Mouse (Mus musculus): ENCODE results near the gene Hapln3. TPM values are rescaled to one million over a fixed set of nuclear protein-coding genes. Genes with fewer than 3 reads are reported as not detected.

Gene Hapln3
- polyA plus RNA-seq, 1 experiment from 2014 or later, result 1.6 TPM

DNA sequence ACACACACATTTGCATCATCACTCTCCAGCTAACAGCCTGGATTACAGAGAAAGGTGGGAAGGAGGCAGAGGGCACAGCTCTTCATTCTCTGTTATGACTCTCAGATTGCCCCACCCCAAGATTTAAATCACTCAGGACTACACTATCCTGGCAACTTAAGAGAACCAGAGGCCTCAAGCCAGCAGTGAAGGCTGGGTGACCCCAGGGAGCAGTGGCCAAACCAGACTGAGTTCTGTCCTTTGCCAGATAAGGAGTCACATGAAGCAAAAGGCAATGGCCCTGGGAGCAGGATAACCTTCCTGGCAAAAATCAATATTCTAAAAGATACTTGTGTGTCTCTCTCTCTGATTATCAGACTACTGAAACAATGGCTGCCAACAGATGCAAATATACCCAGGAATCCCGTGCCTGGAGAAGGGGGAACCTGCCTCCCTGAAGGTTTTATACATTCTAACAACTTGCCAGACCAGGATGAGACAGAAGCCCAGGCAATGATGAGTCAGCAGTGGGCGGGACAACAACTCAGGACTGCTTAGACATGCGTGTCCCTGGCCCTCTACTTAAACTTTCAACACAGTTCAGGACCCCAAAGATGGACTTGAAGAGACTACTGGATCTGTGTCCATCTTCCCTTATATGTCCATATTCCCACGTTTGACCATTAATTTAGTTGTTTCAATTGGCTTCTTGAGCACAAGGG lies 9.2 kb upstream of the Hapln3 start:
- Histone ChIP-seq H3K4me1 (peaks cover 14% of the 10 kb centered on the region; the same call in 1 of the 2 replicates), H3K27ac (replicated peaks) (no peak overlapping the region), H3K4me3 (no peak overlapping the region), H3K9ac (no peak overlapping the region), H3K4me2 (no peak overlapping the region), H3K9me3 (no peaks in the 10 kb centered on the region), H3K36me3 (peaks cover 98% of the 10 kb centered on the region), H3K27me3 (replicated peaks) (no peaks in the 10 kb centered on the region)
- no peak for ATAC-seq (ENCODE audit: extremely low read depth, insufficient number of reproducible peaks, low FRiP score, low TSS enrichment)
- 52% methylated on average over 4 of the region's 4 CpGs for WGBS

DNA sequence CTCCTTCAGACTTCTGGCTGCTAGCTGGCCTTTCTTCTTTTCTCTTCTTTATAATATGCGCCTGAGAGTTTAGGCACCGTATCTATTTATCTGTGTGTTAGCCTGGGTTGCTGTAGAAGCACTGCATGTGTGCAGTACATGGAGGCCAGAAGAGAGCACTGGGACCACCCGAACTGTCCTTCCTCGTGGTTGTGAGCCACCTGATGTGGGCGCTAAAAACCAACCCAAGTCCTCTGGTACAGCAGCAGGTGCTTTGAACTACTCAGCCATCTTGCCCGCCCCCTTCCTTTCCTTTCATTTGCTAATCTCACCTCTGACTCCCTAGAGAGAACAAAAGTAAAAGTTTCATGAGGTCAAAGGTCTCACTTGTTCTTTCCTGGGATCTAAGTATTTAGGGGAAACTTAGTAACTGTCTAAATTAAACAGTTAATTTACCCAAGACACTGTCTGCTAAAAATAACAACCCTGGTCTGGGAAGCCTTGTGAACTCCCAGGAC lies 8.6 kb upstream of the Hapln3 start:
- no peak overlapping the region for H3K4me2 ChIP-seq
- H3K9me3 ChIP-seq, result no peaks in the 10 kb centered on the region
- no peak overlapping the region for H3K9ac ChIP-seq
- no peak overlapping the region for H3K27ac ChIP-seq (replicated peaks)
- H3K27me3 ChIP-seq (replicated peaks), result no peaks in the 10 kb centered on the region
- 69% methylated on average over 6 of the region's 6 CpGs for WGBS
- peaks cover 11% of the 10 kb centered on the region for H3K4me1 ChIP-seq
- H3K4me3 ChIP-seq, result no peak overlapping the region
- H3K36me3 ChIP-seq, result peaks cover 98% of the 10 kb centered on the region
- ATAC-seq (ENCODE audit: extremely low read depth, insufficient number of reproducible peaks, low FRiP score, low TSS enrichment), result no peak

DNA sequence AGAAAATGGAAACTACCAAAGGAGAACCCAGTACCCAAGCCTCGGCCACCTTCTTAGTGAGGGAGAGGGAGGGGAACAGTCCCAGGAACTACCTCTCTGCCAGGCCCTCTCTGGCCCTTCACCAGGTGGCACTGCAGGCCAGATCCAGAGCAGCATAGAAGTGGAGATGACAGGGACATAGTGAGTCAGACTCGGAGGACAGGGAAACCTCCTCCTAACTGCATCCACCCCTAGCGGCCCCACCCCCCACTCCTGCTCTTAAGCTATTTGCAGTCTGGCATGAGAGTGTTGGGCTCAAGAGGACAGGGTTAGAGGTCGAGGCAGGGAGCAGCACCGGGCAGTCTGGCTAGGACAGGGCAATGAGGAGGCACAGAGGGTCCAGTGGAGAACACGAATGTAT lies 2.6 kb upstream of the Hapln3 start:
- Histone ChIP-seq H3K9ac (no peak overlapping the region), H3K4me2 (no peak overlapping the region), H3K27me3 (replicated peaks) (peaks cover 17% of the 10 kb centered on the region), H3K9me3 (no peaks in the 10 kb centered on the region), H3K4me1 (peaks cover 47% of the 10 kb centered on the region), H3K27ac (replicated peaks) (no peak overlapping the region), H3K4me3 (no peak overlapping the region), H3K36me3 (peaks cover 47% of the 10 kb centered on the region)
- 20% methylated on average over 6 of the region's 6 CpGs for WGBS
- no peak for ATAC-seq (ENCODE audit: extremely low read depth, insufficient number of reproducible peaks, low FRiP score, low TSS enrichment)

DNA sequence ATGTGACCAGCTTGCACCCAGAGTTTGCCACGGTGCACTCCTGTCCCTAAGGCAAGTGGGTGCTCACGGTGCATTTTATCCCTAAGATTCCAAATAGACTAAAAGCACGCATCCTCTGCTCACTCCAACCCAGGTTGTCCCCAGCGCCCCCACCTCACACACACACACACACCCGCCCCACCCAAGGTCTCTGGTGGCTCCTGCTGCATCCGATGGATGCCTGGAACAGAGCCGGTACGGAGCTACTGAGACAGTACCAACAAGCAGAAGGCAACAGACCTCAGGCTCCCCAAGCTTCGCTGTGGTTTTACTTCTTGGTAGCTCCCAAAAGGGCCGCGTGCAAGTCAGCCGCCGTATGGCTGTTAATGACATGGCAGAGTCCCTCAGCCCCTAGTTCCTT lies 433 bp downstream of the Hapln3 start:
- peaks cover 50% of the 10 kb centered on the region for H3K4me1 ChIP-seq
- H3K9ac ChIP-seq, result peak overlapping the region; percentile 71
- H3K9me3 ChIP-seq, result no peaks in the 10 kb centered on the region
- H3K27ac ChIP-seq (replicated peaks), result no peak overlapping the region
- 13% methylated on average over 13 of the region's 13 CpGs for WGBS
- peak overlapping the region; percentile 41 for H3K4me3 ChIP-seq
- peak overlapping the region; percentile 66 for H3K4me2 ChIP-seq
- peaks cover 18% of the 10 kb centered on the region for H3K36me3 ChIP-seq
- peaks cover 20% of the 10 kb centered on the region for H3K27me3 ChIP-seq (replicated peaks)
- no peak for ATAC-seq (ENCODE audit: extremely low read depth, insufficient number of reproducible peaks, low FRiP score, low TSS enrichment)

DNA sequence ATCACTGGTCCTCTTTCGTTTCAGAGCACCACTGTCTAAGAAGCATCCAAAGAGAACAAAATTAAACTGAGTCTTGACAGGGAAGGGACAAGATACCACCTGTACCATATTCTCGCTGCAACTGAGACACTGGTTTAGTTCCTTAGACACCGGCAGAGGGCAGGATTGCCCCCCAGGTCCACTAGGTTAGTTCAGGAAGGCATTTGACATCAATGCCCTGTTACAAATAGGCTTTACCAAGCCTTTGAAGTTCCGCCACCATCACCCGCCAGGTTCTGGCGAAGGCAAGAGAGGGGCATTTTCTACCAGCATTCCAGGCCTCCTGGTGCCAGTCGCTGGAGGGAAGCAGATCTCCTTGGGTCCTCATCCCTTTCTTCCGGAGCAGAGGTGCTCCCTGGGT lies 935 bp downstream of the Hapln3 start:
- Histone ChIP-seq H3K4me1 (peaks cover 50% of the 10 kb centered on the region), H3K4me3 (peak overlapping the region; percentile 41; the same call in 1 of the 2 replicates), H3K27me3 (replicated peaks) (peaks cover 20% of the 10 kb centered on the region), H3K36me3 (peaks cover 12% of the 10 kb centered on the region), H3K27ac (replicated peaks) (no peak overlapping the region), H3K9me3 (no peaks in the 10 kb centered on the region), H3K9ac (peak overlapping the region; percentile 71; the same call in 1 of the 2 replicates), H3K4me2 (peak overlapping the region; percentile 66)
- WGBS, result 17% methylated on average over 8 of the region's 8 CpGs
- no peak for ATAC-seq (ENCODE audit: extremely low read depth, insufficient number of reproducible peaks, low FRiP score, low TSS enrichment)

DNA sequence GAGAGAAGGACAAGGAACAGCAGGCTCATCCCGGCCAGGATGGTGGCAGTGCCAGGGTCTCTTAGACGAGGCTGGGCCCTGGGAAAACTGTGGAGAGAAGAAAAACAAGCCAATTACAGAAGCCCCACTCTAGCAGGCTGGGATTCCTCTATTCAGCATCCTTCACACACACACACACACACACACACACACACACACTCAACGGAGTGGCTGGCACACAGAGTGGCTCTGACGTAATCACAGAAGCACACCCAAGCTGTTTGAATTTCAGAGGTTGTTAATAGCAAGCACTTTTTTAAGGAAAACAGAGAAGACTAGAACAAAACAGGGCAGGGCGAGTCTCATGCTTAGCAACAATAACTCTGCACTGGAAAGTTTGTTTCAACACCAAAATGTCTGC lies 7.4 kb downstream of the Hapln3 start:
- 76% methylated on average over 5 of the region's 5 CpGs for WGBS
- no peak overlapping the region for H3K4me2 ChIP-seq
- no peak overlapping the region for H3K27ac ChIP-seq (replicated peaks)
- no peaks in the 10 kb centered on the region for H3K9me3 ChIP-seq
- ATAC-seq (ENCODE audit: extremely low read depth, insufficient number of reproducible peaks, low FRiP score, low TSS enrichment), result no peak
- H3K9ac ChIP-seq, result no peak overlapping the region
- H3K36me3 ChIP-seq, result no peaks in the 10 kb centered on the region
- H3K4me1 ChIP-seq, result 0 out of 2 replicates have a peak, but pooled peaks cover 3% of the 10 kb centered on the region
- no peak overlapping the region for H3K4me3 ChIP-seq
- peaks cover 4% of the 10 kb centered on the region for H3K27me3 ChIP-seq (replicated peaks)

DNA sequence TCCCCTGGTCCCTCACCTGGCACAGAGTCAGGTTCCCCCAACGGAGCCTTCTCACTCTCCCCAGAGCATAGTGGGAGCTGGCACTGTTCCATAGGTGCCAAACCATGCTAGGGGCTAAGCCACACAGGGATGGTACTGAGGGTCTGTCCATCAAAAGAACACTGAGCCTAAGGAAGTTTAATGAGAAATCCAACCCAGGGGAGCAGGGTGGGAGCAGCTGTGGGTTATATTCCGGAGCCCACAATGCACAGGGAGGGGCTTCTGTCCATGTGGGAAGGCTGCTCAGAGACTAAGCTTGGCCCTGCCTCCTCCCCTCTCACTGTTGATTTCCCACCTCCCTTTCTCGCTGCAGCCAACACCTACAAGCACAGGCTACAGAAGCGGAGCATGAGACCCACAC lies 17.0 kb downstream of the Hapln3 start:
- no peak overlapping the region for H3K27ac ChIP-seq (replicated peaks)
- H3K9ac ChIP-seq, result no peak overlapping the region
- no peak overlapping the region for H3K4me2 ChIP-seq
- 39% methylated on average over 4 of the region's 4 CpGs for WGBS
- no peaks in the 10 kb centered on the region for H3K36me3 ChIP-seq
- H3K27me3 ChIP-seq (replicated peaks), result no peaks in the 10 kb centered on the region
- H3K4me3 ChIP-seq, result no peak overlapping the region
- ATAC-seq (ENCODE audit: extremely low read depth, insufficient number of reproducible peaks, low FRiP score, low TSS enrichment), result no peak
- H3K9me3 ChIP-seq, result no peaks in the 10 kb centered on the region
- no peaks in the 10 kb centered on the region for H3K4me1 ChIP-seq

DNA sequence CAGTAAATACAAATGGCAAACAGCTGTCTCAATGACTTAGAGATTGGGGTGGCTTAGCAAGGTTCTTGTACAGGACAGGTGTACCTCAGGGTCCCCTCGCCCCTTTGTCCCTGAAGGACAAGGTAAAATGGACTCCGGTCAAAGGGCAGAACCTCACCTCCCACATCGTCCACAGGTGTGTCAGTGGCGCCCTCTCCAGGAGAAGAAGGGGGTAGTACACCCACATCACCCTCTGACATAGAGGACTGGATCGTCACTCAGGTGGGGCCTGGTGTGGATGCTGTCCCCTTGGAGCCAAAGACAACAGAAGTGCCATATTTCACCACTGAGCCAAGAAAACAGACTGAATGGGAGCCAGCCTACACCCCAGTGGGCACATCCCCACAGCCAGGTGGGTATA lies 34.3 kb downstream of the Hapln3 start:
- H3K4me3 ChIP-seq, result no peak overlapping the region
- no peaks in the 10 kb centered on the region for H3K9me3 ChIP-seq
- peaks cover 37% of the 10 kb centered on the region; the same call in 1 of the 2 replicates for H3K27me3 ChIP-seq (replicated peaks)
- no peaks in the 10 kb centered on the region for H3K4me1 ChIP-seq
- no peak overlapping the region for H3K4me2 ChIP-seq
- no peak overlapping the region for H3K27ac ChIP-seq (replicated peaks)
- WGBS, result 61% methylated on average over 5 of the region's 5 CpGs
- no peak for ATAC-seq (ENCODE audit: extremely low read depth, insufficient number of reproducible peaks, low FRiP score, low TSS enrichment)
- no peak overlapping the region for H3K9ac ChIP-seq
- no peaks in the 10 kb centered on the region for H3K36me3 ChIP-seq

DNA sequence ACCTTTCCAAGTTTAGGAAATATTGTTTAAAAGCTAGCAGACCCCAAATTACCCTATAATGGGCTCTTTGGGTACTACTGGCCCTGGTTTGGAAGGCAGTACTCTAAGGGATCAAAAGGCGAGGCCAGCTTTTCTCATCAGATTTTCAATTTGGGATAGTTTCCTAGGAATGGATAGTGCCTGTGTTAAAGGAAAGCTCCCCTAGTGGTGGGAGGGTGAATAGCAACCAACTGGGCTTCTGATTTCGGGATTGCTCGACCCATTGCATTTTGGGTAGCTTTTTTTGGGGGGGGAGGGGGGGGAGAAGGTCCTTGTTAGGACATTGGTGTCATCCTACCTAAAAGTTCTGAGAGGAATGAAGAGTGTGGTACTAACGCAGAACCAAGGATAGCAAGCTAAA lies 41.7 kb downstream of the Hapln3 start:
- Histone ChIP-seq H3K27me3 (replicated peaks) (peaks cover 20% of the 10 kb centered on the region), H3K36me3 (no peaks in the 10 kb centered on the region), H3K4me2 (no peak overlapping the region), H3K27ac (replicated peaks) (no peak overlapping the region), H3K9ac (no peak overlapping the region), H3K4me3 (no peak overlapping the region), H3K9me3 (no peaks in the 10 kb centered on the region), H3K4me1 (no peaks in the 10 kb centered on the region)
- ATAC-seq (ENCODE audit: extremely low read depth, insufficient number of reproducible peaks, low FRiP score, low TSS enrichment), result no peak
- 71% methylated on average over 4 of the region's 4 CpGs for WGBS

DNA sequence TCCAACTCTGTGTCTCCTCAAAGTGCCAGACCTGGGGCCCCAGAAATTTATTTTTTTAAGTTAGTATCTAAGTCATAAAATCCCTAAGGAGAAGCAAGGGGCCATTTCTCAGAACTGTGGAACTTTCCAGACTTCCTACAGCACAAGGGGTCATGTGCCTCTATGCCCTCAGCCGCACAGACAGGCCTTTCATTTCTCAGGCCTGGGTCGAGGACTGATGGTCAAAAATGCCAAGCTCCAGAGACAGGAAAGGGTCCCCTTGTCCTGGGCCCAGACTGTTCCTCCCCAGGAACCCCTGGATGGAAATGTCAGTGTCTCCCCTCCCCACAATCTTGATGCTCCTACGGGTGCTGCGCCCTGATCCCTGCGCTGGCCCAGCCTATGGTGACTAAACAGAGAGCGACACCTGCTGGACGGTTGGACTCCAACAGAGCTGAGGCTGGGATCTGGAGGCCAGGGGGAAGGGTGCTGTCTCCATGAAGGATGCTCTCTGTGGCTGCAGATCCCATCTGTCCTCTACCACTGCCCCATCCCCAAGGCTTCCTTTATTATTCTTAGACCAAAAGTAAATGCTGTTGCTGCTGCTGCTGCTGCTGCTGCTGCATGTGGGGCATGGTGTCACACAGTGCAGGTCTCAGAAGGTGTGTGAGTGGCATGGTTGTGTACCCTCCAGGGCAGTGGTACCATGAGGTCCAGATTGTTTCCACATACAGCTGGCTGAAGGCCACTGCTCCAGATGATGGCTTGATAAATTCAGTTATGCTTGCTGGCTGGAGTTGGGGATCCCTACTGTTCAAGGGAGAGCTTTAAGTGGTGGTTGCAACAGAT lies 50.0 kb downstream of the Hapln3 start:
- Histone ChIP-seq H3K36me3 (no peaks in the 10 kb centered on the region), H3K4me2 (no peak overlapping the region), H3K27me3 (replicated peaks) (peaks cover 55% of the 10 kb centered on the region), H3K4me1 (no peaks in the 10 kb centered on the region), H3K9me3 (no peaks in the 10 kb centered on the region), H3K27ac (replicated peaks) (no peak overlapping the region), H3K4me3 (no peak overlapping the region), H3K9ac (0 out of 2 replicates have a peak overlapping the region, but pooled peaks have one; percentile 33)
- ATAC-seq (ENCODE audit: extremely low read depth, insufficient number of reproducible peaks, low FRiP score, low TSS enrichment), result 0 out of 2 replicates have a peak, but pooled peaks have one; percentile 19
- WGBS, result 18% methylated on average over 7 of the region's 7 CpGs

DNA sequence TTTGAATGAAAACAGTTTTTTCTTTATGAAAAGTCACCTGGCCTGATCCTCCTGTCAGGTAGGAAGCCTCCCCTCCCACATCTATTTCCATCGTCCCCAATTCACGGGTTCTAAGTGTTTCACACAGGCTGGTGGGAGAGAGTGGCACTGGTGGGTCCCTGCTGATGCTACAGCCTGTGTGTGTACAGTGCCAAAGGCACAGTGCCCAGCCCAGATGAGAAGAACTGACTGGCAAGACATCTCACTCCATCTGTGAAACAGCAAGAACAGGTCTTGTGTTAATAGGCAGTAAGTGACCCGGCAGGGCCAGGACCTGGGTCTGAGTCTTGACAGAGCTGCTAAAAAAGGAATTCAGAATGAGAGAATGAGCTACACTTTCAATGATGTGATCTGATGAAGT lies 51.6 kb downstream of the Hapln3 start:
- Histone ChIP-seq H3K4me3 (no peak overlapping the region), H3K9ac (no peak overlapping the region), H3K27ac (replicated peaks) (no peak overlapping the region), H3K36me3 (no peaks in the 10 kb centered on the region), H3K27me3 (replicated peaks) (peaks cover 48% of the 10 kb centered on the region), H3K4me2 (no peak overlapping the region), H3K4me1 (no peaks in the 10 kb centered on the region), H3K9me3 (no peaks in the 10 kb centered on the region)
- 60% methylated on average over 3 of the region's 3 CpGs for WGBS
- ATAC-seq (ENCODE audit: extremely low read depth, insufficient number of reproducible peaks, low FRiP score, low TSS enrichment), result no peak

Measured in heart, embryonic 13.5 days (tissue).